Mouse (Mus musculus) hindbrain, embryonic 13.5 days (tissue): Measurements from ENCODE around the gene March1. TPM values are rescaled to one million over a fixed set of nuclear protein-coding genes. Genes with fewer than 3 reads are reported as not detected.

Experiments used
- ATAC-seq: fragments of 200-750 bp; cut with Nextera tagmentation; 2 replicates; pipeline ENCODE4 v1.8.0; 2017; ENCODE audit warnings: moderate TSS enrichment; ENCODE audit not compliant: low FRiP score
- H3K27ac ChIP-seq: fragments of 300-500 bp; sonication (generic); 2 replicates; pipeline ENCODE4 v1.5.1; 2015; ENCODE audit warnings: inconsistent platforms, mild to moderate bottlenecking, moderate library complexity
- H3K27me3 ChIP-seq: fragments of 300-500 bp; sonication (generic); 2 replicates; pipeline ENCODE4 v1.6.1; 2015; ENCODE audit warnings: mild to moderate bottlenecking, inconsistent platforms
- H3K36me3 ChIP-seq: fragments of 300-500 bp; sonication (generic); 2 replicates; pipeline ENCODE4 v1.6.1; 2015; ENCODE audit warnings: mild to moderate bottlenecking, inconsistent platforms
- H3K4me1 ChIP-seq: fragments of 300-500 bp; sonication (generic); replicated peaks from 2 replicates; pipeline ENCODE4 v1.6.1; 2015; ENCODE audit warnings: inconsistent platforms
- H3K4me2 ChIP-seq: fragments of 300-500 bp; sonication (generic); 2 replicates; pipeline ENCODE4 v1.6.1; 2015; ENCODE audit warnings: inconsistent platforms, mild to moderate bottlenecking, moderate library complexity
- H3K4me3 ChIP-seq: fragments of 300-500 bp; sonication (generic); 2 replicates; pipeline ENCODE4 v1.5.1; 2015; ENCODE audit warnings: mild to moderate bottlenecking, inconsistent platforms
- H3K9ac ChIP-seq: fragments of 300-500 bp; sonication (generic); 2 replicates; pipeline ENCODE4 v1.6.1; 2015; ENCODE audit warnings: mild to moderate bottlenecking, inconsistent platforms
- H3K9me3 ChIP-seq: fragments of 300-500 bp; sonication (generic); 2 replicates; pipeline ENCODE4 v1.6.1; 2016; ENCODE audit warnings: inconsistent platforms
- whole genome bisulfite sequencing: fragments of 180-500 bp; shearing (Covaris S2); methylation state at CpG from one replicate; pipeline ENCODE4 v1.1.7; 2015; 5-methylcytosine and 5-hydroxymethylcytosine counted together
- polyA plus RNA-seq: library from polyadenylated mRNA; unstranded; fragments of >200 nt; fragmentation: Nextera tagmentation; extraction: Ambion mirVana; gene quantifications from 2 replicates; pipeline ENCODE4 v1.2.1, GENCODE M21; 2015

The March1 gene
- polyA plus RNA-seq, 1 experiment from 2014 or later, result 35.9 TPM

DNA sequence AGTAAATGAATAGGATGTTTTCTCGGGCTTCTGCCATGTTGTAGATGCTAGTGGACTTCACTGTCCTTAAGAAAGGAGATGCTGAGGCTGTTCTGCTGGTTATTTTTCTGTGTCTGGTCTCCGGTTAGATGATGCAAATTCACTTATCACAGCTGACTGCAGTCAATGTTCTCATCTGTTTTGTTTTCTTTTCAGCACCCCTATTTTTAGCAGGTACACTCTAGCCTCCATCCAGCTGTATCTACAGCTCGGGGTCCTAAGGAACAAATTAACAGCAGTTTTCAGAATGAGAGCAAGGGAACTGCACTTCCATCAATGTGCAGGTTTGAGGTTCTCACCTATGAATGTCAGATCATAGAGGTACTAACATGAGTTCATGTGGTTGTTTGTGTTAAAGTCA lies 721.9 kb downstream of the March1 start:
- H3K9me3 ChIP-seq, result no peaks in the 10 kb centered on the region
- no peak overlapping the region for H3K4me3 ChIP-seq
- H3K36me3 ChIP-seq, result no peaks in the 10 kb centered on the region
- ATAC-seq, result no peak
- no peak overlapping the region for H3K9ac ChIP-seq
- 80% methylated on average over 3 of the region's 3 CpGs for WGBS
- no peaks in the 10 kb centered on the region for H3K4me1 ChIP-seq
- H3K27me3 ChIP-seq, result no peaks in the 10 kb centered on the region
- H3K27ac ChIP-seq, result no peak overlapping the region
- H3K4me2 ChIP-seq, result no peak overlapping the region

DNA sequence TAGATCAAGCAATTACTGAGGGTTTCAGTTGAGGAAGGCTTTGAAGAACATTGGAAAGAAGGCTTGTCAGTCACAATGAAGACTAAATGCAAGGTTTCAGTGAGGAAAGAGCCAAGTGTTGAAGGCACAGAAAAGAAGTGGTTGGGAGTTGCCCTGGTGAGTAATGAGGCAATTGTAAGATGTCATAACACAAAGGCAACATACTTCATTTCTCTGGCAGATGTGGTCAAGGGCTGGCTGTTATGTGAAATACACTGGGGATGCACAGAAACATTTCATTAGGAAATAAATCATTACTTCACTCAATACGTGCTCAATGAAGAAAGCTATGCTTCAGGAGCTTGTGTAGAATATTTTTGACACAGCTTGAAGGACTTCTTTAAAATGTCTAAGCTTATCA lies 725.2 kb downstream of the March1 start:
- Histone ChIP-seq H3K36me3 (no peaks in the 10 kb centered on the region), H3K9ac (no peak overlapping the region), H3K9me3 (no peaks in the 10 kb centered on the region), H3K27me3 (no peaks in the 10 kb centered on the region), H3K4me3 (no peak overlapping the region), H3K4me2 (no peak overlapping the region), H3K4me1 (no peaks in the 10 kb centered on the region), H3K27ac (no peak overlapping the region)
- no peak for ATAC-seq
- WGBS, result 66% methylated on average over 1 of the region's 1 CpGs

DNA sequence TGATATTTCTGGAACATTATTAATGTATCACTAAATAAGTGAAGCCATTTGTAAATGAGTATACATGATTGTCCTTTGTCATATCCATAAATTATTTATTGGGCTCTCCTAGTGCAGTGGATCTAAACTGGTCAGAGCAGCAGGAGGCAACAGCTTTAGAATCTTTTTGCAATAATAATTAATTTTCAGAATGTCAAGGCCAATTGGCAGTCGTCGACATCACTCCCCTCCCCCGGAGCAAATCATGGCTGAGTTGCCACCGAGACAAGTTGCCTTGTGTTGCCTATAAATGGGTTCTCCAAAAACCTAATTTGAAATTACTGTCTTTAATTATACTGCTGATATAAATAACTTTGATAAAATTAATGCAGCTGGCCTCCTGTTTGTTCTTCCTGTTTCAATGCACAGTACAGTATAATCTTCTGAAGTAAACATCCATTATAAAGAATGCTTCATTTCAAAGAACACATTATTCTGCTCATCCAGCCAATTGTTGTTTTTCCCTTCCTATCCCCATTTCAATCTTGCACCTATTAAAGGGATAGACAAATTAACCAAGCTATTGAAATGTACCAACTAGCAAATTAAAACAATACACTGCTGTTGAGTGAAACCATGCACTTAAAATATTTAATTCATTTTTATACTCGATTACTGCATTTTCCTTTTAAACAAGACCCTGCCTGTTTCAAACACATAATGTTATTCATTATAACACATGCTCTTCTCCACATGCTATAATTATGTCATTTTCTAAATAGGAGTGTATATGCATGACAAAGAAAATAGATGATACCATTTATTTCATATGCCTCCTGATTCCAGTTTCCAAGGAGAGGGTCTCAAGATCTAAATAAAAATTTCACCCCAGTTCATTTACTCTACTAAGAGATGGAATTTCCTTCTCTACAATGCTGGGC lies 745.4 kb downstream of the March1 start:
- H3K4me1 ChIP-seq, result no peaks in the 10 kb centered on the region; the same call in 1 of the 2 replicates
- no peak overlapping the region for H3K9ac ChIP-seq
- H3K4me2 ChIP-seq, result no peak overlapping the region
- WGBS, result 53% methylated on average over 5 of the region's 5 CpGs
- no peaks in the 10 kb centered on the region for H3K36me3 ChIP-seq
- H3K4me3 ChIP-seq, result no peak overlapping the region
- no peaks in the 10 kb centered on the region for H3K27me3 ChIP-seq
- no peak; the same call in 1 of the 2 replicates for ATAC-seq
- no peaks in the 10 kb centered on the region for H3K9me3 ChIP-seq
- no peak overlapping the region for H3K27ac ChIP-seq

DNA sequence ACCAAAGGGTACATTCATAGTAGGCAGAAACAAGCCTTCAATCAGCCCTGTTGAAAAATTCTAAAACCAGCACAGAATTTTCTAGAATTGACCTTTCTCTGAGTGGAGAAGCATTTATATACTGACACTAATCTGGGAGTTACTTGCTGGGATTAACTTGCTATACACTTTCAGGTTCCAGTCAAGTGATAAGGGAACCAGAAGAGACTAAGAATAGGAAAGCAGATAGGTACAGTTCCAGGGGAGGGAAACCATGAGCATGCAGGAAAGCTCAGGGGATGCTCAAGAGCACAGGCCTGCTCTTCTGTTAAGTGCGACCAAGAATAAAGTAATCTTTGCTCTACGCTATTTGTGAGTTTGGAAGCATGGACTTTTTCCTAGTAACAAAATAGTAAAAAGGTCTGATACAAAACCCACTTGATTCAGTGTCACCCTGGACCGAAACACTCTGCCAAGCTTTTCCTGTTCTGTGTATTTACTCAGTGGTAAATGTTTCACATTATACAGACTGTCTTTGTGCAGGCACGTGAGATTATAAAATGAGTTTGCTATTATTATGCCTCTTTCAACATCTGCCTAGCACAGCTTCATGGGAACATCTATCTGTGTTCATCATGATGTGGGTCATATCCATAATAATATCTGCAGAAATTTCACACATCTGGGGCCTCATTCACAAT lies 766.1 kb downstream of the March1 start:
- 90% methylated on average over 4 of the region's 4 CpGs for WGBS

DNA sequence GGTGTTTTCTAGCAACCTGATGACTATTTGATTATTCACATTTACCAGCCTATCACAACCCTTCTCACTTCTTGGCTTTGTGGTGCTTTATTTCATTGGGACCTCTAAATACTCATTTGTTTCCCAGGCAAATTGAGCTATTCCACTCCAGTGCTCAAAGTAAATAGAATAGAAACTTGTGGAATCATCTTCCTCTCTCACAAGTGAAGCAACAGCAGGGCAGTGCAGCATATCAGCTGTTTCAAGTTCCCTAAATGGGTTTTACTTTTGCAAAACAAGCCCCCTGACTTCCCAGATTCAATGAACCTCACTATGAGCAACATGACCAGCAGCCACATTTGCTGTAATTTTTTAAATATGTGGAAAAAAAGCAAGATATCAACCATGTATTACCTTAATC lies 768.3 kb downstream of the March1 start:
- no peaks in the 10 kb centered on the region for H3K9me3 ChIP-seq
- H3K36me3 ChIP-seq, result no peaks in the 10 kb centered on the region
- H3K27me3 ChIP-seq, result no peaks in the 10 kb centered on the region
- no peaks in the 10 kb centered on the region for H3K4me1 ChIP-seq
- H3K27ac ChIP-seq, result no peak overlapping the region
- no peak overlapping the region for H3K4me3 ChIP-seq
- H3K9ac ChIP-seq, result no peak overlapping the region
- no peak for ATAC-seq
- no peak overlapping the region for H3K4me2 ChIP-seq

More for the DNA sequence above, 766.1 kb downstream of the March1 start:
- H3K27ac ChIP-seq, result no peak overlapping the region
- H3K9me3 ChIP-seq, result no peaks in the 10 kb centered on the region
- no peak overlapping the region for H3K4me3 ChIP-seq
- H3K4me1 ChIP-seq, result no peaks in the 10 kb centered on the region
- H3K36me3 ChIP-seq, result no peaks in the 10 kb centered on the region
- H3K27me3 ChIP-seq, result no peaks in the 10 kb centered on the region
- no peak overlapping the region for H3K9ac ChIP-seq
- ATAC-seq, result no peak
- no peak overlapping the region for H3K4me2 ChIP-seq

DNA sequence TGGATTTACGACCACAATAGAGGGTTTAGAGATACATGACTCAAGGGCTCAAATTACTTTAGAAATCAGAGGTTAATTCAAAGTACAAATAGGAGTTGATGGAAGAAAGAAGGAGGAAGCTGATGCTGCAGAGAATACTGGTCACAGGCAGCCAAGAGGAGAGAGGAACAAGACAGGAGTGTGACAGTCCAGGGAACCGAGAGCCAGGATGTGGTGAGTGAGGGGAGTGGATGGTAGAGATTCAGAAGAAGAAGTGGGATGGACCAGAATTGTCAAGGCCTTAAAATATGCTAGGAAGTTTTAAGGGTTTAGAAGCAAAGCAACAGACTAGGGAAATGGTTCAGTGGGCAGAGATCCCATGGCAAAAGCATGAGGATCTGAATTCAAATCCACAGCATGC lies 771.0 kb downstream of the March1 start:
- no peaks in the 10 kb centered on the region for H3K9me3 ChIP-seq
- no peak overlapping the region for H3K4me2 ChIP-seq
- no peak for ATAC-seq
- no peak overlapping the region for H3K4me3 ChIP-seq
- H3K4me1 ChIP-seq, result no peaks in the 10 kb centered on the region
- no peak overlapping the region for H3K9ac ChIP-seq
- no peaks in the 10 kb centered on the region for H3K36me3 ChIP-seq
- H3K27me3 ChIP-seq, result no peaks in the 10 kb centered on the region
- WGBS, result 88% methylated on average over 2 of the region's 2 CpGs
- H3K27ac ChIP-seq, result no peak overlapping the region

DNA sequence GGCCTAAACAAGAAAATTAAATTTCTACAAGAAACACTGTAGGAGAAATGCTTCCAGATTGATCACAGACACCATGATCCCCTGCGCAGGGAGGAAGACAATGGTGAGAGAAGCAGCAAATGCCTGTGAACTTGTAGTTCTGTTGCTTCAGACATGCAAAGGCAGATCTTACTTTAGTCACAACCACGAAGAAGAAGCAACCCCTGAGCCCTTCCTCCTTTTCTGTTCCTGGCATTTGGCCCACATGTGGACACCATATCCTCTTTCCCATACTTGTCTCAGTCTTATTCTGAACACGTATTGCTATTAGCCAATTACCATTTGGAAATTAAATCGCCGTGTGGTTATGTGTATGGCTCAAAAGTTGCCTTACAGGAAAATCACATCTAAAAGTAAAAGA lies 773.9 kb downstream of the March1 start:
- Histone ChIP-seq H3K9me3 (no peaks in the 10 kb centered on the region), H3K4me3 (no peak overlapping the region), H3K4me1 (no peaks in the 10 kb centered on the region), H3K27ac (no peak overlapping the region), H3K27me3 (no peaks in the 10 kb centered on the region), H3K36me3 (no peaks in the 10 kb centered on the region), H3K9ac (no peak overlapping the region), H3K4me2 (no peak overlapping the region)
- WGBS, result 93% methylated on average over 5 of the region's 5 CpGs
- no peak for ATAC-seq

DNA sequence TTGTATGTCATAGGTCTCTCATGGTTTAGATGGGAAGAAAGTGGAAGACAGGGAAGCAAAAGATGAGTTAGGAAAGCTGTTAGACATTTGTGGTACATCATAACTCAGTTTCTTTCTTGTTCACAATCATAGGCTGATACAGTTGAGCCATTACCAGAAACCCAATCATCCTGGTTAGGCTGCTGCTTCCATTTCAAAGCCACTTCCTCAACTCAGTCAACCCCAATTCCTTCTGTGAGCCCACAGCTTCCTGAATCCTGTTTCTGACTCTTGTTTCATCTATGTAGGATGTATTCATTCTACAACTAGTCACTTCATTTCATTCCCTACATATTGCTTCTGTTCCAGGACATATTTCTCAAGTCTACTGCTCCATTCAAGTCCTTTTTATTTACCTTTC lies 775.2 kb downstream of the March1 start:
- Histone ChIP-seq H3K27ac (no peak overlapping the region), H3K4me2 (no peak overlapping the region), H3K4me1 (no peaks in the 10 kb centered on the region), H3K9me3 (no peaks in the 10 kb centered on the region), H3K4me3 (no peak overlapping the region), H3K36me3 (no peaks in the 10 kb centered on the region), H3K9ac (no peak overlapping the region), H3K27me3 (no peaks in the 10 kb centered on the region)
- no peak for ATAC-seq

DNA sequence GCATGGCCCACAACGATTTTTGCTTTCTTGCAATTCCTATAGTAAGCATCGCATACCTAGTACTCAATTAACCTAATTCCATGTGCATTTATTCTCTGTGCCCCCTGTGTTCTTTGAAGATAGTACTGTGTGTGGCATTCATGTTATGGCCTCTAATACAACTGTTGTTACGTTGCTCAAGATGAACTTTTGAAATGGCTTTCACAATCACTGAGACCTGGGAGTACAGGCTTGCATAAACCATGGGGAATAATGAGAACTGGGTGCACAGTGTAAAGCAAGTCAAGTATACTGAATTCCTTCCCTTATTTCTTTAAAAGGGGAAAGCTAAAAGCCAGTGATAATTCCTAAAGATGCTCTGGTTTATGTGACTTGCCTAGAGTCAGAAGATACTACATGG lies 776.4 kb downstream of the March1 start:
- H3K4me1 ChIP-seq, result no peaks in the 10 kb centered on the region
- no peak overlapping the region for H3K27ac ChIP-seq
- no peaks in the 10 kb centered on the region for H3K9me3 ChIP-seq
- WGBS, result 83% methylated on average over 3 of the region's 3 CpGs
- no peak overlapping the region for H3K9ac ChIP-seq
- ATAC-seq, result no peak
- H3K27me3 ChIP-seq, result no peaks in the 10 kb centered on the region
- no peak overlapping the region for H3K4me3 ChIP-seq
- H3K36me3 ChIP-seq, result no peaks in the 10 kb centered on the region
- H3K4me2 ChIP-seq, result no peak overlapping the region

DNA sequence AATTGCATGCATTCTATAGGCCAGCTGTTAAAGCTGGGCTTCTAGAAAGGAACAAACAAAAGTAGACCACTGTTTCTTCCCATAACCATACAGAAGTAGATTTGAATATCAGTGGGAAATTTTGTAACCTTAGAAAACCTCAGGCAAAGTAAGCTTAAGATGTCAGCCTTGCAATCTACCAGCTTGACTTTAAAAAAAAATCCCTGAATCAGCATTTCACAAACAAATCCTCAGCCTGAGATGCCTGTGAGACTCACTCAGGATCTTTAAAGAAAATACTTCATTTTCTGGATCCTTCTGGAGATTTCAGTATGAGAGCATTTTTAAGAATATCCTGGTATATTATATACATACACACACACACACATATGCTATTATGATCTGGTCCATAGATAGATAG lies 780.1 kb downstream of the March1 start:
- H3K9ac ChIP-seq, result no peak overlapping the region
- ATAC-seq, result no peak
- H3K27me3 ChIP-seq, result no peaks in the 10 kb centered on the region
- no peaks in the 10 kb centered on the region for H3K4me1 ChIP-seq
- H3K27ac ChIP-seq, result no peak overlapping the region
- no peak overlapping the region for H3K4me2 ChIP-seq
- no peaks in the 10 kb centered on the region for H3K36me3 ChIP-seq
- H3K4me3 ChIP-seq, result no peak overlapping the region
- H3K9me3 ChIP-seq, result no peaks in the 10 kb centered on the region

DNA sequence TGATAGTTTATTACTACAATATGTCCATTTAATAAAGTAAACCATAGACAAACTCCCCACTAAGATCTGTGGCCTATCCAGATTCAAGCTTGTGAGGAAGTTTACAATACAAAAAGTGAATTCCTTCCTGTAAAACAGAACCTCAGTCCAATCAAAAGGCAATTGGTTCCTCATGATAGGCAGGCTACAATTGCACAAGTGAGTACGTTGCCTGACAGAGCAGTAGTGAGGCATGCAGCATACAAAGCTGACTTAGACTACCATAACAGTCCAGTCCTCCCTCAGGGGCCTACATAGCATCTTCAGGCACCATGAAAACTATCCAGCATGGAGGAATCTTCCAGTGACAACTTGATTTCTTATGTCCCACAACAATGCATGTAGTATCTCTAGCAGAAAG lies 782.4 kb downstream of the March1 start:
- no peak overlapping the region for H3K9ac ChIP-seq
- ATAC-seq, result no peak
- H3K4me2 ChIP-seq, result no peak overlapping the region
- no peak overlapping the region for H3K27ac ChIP-seq
- H3K27me3 ChIP-seq, result no peaks in the 10 kb centered on the region
- 82% methylated on average over 1 of the region's 1 CpGs for WGBS
- H3K4me3 ChIP-seq, result no peak overlapping the region
- no peaks in the 10 kb centered on the region for H3K36me3 ChIP-seq
- H3K4me1 ChIP-seq, result no peaks in the 10 kb centered on the region
- no peaks in the 10 kb centered on the region for H3K9me3 ChIP-seq

DNA sequence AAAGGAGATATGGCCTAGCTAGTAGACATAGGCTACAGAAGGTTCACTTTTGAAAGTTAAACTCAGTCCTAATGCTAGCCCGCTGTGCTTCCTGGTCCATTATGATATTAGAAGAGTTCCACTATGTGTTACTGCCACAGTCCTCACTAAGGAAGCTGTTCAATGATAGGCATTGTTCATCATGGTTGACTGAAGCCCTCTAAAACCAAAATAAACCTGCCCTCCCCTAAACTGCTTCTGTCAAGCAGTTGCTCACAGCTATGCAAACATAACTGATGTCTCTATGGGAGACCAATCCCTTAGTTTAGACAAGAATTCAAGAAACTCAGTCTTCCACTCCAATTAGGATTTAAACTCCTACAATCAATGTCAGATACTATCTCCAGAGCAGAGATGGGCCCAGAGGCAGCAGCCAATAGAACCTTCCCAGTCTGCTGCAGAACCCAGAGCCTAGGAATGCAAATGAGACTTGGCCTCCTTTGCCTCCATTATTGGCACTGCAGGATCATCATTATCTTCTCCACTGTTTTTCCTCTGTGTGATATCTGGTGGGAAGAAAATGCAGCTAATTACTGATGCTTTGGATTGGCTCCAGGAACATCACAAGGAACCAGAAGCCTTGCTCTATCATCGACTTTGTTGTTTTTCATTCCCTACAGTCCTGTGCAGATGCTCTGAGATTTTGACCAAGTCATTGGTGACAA lies 787.2 kb downstream of the March1 start:
- no peak for ATAC-seq
- H3K9ac ChIP-seq, result no peak overlapping the region
- H3K27ac ChIP-seq, result no peak overlapping the region
- no peak overlapping the region for H3K4me2 ChIP-seq
- H3K27me3 ChIP-seq, result no peaks in the 10 kb centered on the region
- no peak overlapping the region for H3K4me3 ChIP-seq
- 84% methylated on average over 2 of the region's 2 CpGs for WGBS
- no peaks in the 10 kb centered on the region for H3K9me3 ChIP-seq
- no peaks in the 10 kb centered on the region for H3K36me3 ChIP-seq
- H3K4me1 ChIP-seq, result no peaks in the 10 kb centered on the region
